Mouse (Mus musculus) cerebellum, adult 18-20 months (tissue): ENCODE measurements around the gene Nmt2.

Experiments
- DNase-seq, 2 experiments: peaks; one replicate each; pipeline ENCODE4 v3.0.0; 2021

The Nmt2 gene

DNA sequence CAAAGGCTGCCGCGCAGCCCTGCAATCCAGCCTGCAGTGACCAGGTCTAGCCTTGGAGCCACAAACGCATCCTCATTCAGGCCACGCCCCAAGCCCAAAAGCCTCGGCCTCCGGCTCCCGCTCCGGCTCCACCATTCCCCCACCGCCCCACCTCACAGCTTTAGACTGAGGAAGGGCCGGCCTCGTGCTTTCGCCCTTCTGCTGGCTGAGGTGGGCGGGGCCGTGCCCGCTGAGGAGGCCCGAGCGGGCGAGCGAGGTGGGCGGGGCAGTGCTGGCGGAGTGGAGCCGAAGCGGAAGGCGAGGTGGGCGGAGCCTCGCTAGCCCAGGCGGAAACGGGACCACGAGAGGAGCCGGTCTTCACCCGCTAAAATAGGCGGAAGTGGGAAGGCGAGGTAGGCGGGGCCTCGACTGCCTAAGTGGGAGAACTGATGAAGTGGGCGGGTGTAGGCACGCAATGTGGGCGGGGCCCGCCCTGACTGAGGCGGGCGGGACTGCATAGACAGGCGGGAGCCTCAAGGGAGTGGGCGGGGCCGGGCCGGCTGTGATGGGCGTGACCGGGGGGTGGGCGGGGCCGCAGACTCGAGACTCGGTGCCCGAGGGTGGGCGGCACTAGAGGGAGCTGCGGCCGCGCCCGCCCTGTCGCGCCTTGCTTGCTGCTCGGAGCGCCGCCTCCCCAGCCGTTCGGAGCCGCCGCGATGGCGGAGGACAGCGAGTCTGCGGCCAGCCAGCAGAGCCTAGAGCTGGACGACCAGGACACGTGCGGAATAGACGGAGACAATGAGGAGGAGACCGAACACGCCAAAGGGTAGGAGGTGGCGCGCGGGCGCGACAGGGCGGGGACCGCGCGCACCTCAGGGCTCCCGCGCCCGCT, at the start of gene Nmt2:
Gene Nmt2 (plus strand): TSS at position 611 of the 871 bp plus-strand sequence.
- DNase-seq: peak; percentile 99 to 100

DNA sequence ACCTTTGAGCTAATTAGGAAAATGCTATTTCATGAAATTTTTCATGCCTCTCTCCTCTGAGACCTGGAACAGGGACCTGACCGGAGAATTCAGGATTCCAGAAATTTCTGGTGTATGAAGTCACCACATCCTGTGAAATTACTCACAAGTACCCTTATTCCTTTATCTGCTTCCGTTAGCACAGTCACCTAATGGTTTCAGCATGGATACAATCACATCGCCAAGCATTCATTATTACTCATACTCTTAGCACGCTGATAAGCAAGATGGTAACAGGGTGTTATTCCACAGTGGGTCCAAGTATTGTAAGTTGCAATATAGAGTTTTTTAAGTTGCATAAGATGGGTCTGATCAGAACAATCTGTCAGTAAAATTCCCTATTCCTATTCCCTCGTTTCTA, 44.8 kb upstream of the Nmt2 start:
- no peak for DNase-seq

DNA sequence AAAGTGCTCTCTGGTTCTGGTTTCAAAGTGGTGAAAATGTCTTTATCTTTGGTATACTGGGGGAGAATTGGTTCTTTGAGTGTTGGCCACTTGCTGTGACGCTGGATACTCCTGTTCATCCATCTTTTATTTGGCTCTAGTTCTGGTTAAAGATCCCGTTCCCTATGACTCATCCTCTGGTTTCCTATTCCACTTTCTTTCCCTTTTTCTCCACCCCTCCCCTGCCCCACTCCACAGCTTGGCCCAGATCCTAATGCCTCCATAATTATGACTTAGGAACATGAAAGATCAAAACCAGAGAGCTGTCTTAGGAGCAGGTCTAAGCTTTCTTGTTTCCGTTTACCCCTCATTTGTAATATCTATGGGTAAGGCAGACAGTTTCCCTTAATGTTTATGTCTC, 39.8 kb upstream of the Nmt2 start:
- DNase-seq: no peak

DNA sequence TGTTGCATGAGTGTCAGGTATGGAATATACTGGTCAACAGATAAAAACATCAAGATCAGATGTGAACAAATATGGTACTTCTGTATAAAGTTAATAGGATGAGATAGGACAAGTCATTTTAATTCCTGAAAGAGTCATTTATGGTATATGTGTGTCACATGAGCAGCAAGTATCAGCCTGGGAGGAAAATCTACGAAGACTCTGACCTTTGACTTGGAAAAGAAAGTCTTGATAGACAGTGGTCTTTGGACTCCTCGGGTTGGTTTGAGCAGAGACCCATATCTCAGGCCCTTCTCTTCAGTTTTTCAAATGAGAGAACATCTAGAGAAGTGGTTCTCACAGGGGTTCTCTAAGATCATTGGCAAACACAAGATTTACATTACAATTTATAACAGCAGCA, 32.7 kb upstream of the Nmt2 start:
- DNase-seq: no peak

DNA sequence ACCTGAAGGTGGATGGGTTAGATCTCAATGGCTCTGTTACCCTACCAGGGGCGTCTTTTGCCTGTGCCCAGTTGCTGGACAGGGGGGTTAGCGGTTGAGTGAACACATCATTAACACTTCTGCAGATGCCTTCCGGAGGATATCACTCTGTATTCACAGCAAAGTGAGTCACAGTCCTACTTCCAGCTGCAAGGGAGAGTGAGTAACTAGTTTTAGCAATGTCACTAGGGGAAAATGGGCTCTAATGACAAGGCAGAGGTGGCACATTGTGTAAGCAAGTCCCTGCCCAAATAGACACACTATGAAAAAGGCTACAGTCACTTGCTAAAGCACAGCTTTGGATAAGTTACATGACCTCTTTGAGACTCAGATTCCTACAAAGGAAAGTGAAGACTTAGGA, 17.5 kb upstream of the Nmt2 start:
- DNase-seq: no peak

DNA sequence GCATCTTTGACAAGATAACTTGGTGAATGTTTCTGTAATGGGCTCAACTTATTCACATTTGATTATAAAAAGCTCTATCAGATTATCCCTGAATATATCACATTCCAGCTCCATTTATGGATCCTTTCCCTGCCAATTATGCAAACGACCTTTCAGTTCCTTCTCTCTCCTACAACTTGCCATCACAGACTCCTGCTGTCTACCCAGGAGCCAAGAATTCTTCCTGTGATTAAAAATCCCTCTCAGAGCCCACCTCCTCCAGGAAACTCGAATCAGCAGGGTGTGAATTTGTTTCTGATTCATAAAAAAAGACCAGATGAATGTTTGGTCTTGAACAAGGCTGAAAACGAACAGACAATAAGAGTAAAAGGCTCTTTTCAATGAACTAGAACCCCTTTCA, 16.1 kb upstream of the Nmt2 start:
- no peak for DNase-seq

DNA sequence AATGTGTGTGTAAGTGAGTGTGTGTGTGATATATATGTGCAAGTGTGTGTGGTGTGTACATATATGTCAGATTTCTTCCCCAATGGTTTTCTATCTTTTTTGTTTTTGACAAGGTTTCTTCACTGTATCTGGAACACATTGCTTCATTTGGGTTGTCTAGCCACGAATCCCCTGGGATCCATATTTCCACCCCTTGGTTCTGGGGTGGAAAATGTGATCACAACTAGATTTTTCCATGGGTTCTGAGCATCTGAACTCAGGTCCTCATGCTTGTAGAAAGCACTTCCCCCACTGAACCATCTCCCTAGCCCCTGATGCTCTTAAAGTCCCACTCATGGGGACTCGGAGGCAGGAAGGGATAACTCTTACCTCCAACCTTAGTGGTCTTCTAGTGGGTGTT, 10.7 kb upstream of the Nmt2 start:
- no peak for DNase-seq

DNA sequence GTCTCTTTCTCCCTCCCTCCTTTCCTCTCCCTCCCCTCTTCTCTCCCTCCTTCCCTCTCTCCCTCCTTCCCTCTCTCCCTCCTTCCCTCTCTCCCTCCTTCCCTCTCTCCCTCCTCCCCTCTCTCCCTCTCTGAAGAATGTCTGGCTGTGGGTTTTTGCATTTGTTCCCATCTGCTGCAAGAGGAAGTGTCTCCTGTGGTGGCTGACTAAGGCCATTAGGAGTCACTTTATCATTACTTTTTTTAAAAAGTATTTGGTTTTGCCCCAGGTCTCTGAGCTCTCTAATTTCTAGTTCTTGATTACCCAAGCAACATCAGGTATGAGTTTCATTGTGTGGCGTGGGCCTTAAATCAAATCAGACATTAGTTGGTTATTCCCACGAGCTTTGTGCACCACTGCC, 7.9 kb upstream of the Nmt2 start:
- no peak for DNase-seq

DNA sequence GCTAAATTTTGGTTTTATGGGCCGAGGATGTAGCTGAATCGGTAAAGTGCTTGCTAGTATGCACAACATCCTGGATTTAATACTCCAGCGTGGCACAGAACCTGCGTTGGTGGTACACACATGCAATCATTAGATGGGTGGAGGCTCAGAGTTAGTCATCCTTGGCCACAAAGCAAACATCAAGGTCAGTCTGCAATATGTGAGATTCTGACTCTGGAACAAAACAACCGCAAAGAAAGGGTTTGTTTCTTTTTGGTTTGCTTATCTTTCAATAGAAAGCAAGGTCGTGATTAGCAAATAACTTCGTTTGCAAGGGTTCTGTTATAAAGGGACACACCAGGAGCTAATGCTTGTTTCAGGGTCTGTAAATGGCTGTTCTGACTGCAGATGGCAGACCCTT, 6.5 kb upstream of the Nmt2 start:
- DNase-seq: no peak

DNA sequence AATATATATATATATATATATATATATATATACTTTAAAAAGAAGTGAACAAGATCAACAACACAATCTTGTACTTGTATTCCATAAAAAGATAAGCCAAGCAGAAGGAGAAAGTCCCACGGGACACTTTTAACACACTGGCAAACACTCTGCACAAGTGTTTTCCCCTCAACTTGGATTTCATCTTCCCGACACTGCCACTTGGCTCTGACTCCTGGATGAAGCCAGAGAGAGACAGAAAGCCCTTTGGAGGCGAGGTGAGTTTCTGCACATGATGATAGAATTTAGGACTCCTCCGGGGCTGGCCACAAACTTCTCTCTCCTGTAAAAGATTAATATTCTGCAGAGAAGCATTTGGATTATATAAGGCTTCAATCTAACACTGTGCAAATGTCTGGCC, 2.7 kb upstream of the Nmt2 start:
- DNase-seq: no peak

DNA sequence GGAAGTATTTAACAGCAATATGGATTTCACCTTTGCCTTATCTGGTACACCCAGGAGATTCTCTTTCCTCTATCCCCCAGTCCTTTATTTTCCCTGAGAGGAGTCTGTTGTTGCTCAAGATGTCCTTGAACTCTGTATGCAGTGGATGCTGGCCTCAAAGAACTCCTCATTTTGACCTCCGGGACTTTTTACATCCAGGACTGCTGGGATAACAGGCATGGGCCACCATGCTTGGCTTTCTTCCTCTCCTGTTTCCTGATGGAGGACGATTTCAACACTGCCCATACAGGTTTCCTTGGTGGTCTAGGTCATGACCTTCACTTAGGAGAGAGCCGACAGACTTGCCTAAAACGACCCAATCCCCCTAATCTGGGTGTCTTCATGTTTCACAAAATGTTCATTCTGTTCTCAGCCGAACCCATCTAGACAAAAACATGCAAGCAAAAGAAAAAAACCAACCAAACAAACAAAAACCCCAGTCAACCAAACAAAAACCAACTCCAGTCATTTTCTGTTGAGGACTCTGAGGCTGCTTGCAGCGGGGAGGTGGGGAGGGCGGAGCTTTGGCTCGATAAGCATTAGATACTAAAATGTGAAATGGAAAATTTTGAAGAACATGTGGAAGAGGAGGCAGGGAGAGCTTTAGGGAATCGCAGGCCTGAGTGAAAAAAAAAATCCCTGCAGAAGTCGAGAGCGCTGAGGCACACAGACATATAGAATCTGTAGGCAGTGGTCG, 978 bp upstream of the Nmt2 start:
- DNase-seq: no peak

DNA sequence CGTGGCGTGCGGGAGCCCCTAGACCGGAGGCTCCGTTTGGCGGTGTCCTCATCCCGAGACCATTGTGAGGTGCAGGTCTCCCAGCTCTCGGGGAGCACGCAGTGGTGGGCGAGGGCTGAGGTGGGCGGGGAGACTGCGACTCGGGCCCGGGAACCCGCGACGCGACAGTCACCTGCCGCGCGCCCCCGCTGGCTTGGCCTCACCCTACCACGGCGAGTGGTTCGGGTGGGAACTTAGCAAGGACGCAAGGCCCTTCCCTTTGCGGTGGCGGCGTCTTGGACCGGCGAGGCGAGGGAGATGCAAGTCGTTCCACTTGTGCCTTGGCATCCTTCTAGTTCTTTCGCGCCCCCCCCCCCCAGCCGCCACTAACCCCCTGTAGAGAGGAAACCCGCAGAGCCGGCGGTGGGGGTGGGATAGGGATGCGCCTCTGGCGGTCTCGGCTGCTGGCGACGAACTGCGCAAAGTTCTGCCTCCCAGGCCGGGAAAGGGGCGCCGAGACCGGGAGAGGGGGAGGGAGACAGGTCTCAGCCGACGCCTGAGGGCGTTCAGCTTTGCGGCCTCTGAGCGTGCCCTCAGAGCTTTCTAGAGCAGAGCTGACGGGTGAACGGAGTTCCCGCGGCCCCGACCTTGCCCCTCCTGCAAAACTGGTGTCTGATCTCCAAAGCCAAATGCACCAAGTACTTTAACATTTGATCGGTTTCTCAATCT, 615 bp downstream of the Nmt2 start:
- DNase-seq: peak; percentile 63 to 73

DNA sequence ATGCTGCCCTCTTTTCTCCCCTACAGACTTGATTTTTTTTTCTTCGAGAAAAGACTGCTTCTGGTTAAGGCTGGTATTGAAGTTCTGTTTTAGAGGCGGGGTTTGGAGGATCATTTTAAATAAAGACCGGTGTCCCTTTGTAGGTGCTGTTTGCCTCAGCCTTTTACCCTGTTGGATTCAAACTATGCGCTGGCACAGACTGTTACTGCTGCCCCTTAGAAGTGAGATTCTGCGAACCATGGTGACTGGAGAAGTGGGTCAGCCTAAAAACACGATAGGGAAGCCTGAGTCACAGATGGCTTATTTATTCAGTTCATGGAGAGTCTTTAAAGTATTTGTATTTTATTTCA, 1.1 kb downstream of the Nmt2 start:
- peak; percentile 18 to 34 for DNase-seq

DNA sequence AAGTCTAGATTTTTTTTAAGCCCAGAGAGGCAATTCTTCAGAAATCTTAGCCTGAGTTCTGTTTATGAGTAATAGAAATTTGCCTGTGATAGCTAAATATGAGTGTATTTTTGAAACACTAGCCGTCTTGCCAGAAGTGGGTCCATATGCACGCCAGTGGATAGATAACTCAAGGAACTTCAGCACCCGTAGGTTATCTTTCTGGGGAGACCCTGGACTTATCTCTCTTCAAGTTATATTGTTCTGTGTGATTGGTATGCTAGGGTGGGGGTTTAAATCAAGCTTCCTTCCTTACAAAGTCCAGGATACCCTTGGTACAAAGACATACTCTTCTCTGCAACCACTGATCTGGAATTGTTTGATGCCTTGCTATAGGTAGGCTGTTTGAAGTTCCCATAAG, 1.7 kb downstream of the Nmt2 start:
- DNase-seq: no peak

DNA sequence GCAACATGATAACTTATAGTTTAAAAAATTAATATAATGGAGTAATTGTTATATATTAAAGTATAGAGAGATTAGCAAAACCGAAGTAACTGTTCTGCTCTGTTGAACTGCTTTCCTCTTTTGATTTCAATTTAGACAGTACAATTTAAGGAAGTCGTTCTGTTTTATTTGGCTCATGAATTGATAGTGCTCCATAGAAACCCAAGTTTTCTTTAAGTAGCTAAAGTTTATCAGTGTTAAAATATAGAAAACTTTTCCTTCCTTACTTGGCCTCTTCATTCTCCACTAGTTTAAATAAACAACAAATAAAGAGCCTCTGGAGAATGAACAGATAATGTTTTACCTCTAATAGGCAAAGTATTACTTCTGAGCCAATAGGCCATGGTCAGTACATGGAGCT, 2.2 kb downstream of the Nmt2 start:
- no peak for DNase-seq

DNA sequence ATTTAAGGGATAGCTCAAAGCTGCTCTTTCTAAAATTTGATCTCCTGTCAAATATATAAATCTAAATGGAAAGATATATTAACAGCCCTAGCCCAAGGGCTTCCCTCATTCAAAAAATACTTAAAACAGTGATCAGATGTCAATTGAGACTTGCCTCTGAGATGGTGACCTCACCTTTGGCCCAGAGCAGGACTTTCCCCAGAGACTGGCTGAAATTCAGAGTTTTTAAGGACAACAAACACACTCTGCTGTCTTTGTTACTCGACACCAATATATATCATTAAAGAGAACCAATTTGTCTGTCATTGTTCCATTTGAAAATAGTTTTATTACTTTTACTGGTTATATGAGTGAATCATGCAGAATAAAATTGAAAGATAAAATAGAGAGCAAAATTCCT, 5.6 kb downstream of the Nmt2 start:
- no peak for DNase-seq

DNA sequence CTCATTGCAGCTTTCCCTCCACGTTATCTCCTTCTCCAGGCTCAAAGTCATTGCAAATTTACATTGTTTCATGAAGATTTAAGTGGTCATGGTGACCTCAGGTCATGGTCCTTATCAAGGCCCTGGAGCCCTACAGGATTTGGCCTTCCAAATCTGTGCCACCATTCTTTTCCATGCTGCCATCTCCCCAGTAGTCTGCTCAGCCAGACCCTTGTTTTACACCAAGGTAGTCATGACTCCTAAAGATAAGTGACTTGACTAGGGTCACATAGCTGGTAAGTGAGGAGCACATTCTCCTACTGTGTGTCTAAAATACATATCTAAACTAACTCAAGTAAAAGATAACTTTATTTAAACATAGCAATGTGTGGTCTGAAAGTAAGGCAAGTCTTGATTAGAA, 8.2 kb downstream of the Nmt2 start:
- no peak for DNase-seq

DNA sequence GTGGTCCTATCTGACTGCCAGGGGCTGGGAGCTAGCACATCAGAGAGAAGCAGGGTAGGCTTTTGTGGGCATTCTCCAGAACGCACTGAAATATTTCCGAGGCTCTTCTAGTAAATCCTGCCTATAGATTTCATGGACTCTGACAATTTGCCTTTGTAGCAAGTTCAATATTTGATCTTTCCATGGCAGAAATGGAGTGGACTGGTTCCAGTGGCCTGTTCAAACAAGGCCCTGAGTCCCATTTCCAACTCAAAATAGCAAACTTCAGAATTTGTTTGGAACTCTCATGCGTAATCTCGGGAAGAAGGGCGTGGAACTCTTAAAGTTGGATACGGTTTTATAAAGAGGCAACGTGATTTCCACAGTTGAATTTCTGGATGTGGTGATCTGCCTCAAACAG, 11.8 kb downstream of the Nmt2 start:
- no peak for DNase-seq

DNA sequence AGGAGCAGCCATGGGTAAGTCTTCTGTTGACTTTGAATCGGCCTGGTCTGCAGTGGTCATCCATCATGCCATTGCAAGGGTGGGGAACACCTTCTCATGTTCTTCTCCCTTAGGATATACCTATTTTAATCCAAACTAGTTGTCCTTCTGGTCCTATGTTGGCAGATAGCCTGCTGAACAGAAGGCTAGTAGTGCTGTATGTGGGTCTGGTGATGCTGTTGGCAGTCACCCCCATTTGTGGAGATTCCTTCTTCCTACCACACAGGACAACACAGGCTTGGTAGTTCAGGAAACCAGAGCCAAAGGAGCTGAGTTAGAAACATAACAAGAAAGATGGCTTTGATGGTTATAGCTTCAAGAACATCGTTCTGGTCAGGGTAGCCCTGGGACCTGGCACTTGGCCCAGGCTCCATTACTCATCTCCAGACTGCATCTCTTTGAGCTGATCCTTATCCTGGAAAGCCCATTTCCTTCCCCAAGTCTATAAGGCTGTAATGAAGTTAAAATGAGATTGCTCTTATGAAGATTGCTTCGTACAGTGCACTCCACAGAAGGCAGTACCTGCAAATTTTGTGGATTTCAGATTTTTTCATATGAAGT, 21.5 kb downstream of the Nmt2 start:
- DNase-seq: peak; percentile 72 to 73

DNA sequence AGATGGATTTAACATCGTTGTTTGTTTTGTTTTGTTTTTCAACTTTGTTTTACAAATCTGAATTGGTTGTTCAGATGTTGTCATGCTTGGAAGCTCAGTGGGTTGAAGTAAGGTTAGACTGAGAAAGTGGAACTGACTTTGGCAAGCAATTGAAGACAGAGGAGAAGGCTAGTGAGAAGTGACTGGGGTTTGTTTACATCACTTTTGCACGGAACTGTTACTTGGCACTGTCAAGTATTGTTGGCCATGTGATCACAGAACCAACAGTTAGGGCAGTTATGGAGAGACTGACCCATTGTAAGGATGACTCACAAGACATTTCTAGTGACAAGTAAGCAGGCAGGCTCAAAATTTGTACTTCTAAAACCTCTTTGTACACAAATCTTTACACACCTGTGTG, 39.1 kb downstream of the Nmt2 start:
- no peak for DNase-seq

DNA sequence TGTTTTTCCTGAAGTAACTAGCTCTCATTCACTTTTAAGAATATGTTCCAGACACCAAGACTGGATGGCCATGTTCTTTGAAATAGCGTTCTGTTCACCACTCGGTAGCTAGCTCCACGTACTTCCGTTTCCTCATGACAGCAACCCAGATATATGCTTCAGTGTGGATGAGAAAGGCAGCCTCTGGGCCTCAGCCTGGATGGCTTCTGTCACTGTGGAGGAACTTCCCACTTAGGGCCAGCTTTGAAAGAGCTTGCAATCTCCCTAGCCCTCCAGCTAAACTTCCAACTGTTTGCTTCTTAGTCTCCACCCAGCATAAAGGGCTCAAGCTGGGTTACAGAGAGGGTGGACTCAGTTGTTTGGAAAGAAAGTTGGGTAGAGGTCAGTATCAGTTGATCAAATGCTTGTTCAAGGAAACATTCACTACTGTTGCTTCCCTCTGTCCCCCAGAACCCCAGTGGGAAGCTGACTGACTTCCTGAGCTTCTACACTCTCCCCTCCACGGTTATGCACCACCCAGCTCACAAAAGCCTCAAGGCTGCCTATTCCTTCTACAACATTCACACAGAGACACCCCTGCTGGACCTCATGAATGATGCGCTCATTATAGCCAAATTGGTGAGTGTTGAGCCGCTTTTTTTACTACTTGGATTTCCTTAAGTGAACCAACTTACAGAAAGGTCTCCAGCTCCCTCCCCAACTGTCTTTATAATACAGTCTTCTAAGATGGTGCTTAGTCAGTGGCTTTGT, 40.5 kb downstream of the Nmt2 start:
- no peak for DNase-seq

DNA sequence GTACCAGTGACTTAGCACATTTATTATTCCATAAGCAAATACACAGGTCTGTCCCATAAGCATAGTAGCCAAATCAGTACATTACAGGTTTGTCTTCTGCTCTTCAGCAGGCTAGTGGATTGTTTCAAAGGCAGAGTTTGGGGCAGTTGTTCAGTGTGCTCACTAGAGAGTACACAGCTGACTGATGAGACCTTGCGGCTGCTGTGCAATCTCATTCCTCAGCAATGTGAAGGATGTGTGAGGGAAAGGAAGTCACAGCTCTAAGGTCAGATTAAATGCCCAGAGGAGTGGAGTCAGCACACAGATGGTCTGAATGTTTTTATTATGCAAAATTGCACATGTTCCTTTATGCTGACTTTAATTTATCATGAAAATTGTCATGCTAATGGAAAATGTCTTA, 42.5 kb downstream of the Nmt2 start:
- DNase-seq: no peak

DNA sequence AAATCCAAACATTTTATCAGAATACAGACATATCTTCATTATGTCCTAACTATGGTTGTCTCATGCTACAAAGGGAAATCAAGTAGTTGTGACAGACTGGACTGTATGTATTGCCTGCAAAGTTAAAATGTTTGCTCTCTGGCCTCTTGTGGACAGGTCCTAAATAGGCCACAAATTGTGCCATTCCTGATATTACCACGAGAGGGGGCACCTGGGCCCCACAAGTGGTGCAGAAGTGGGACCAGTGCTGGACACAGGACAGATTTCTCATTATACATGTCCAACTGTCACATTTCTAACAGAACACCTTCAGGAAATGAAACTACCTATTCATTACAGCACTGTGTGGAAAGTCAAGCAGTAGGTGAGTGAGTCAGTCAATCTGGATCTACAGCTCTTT, 43.3 kb downstream of the Nmt2 start:
- DNase-seq: peak; percentile 73 to 74
